Mouse (Mus musculus) heart, embryonic 14.5 days (tissue): ENCODE measurements around the gene Lhfp. TPM values are rescaled to one million over a fixed set of nuclear protein-coding genes. Genes with fewer than 3 reads are reported as not detected.

Source experiments
- ATAC-seq: fragments of 200-750 bp; cut with Nextera tagmentation; 2 replicates; pipeline ENCODE4 v1.8.0; 2017; ENCODE audit warnings: low read depth, moderate TSS enrichment; ENCODE audit not compliant: insufficient number of reproducible peaks, insufficient read depth, low FRiP score
- H3K27ac ChIP-seq, 2 experiments: fragments of 200-500 bp in 1 of 2; fragments of 300-500 bp in 1 of 2; sonication (generic) in 1 of 2; replicated peaks in 1 of 2; 2 replicates each; pipeline ENCODE4 v1.5.1; 2012 to 2014; ENCODE audit warnings: low read depth in 2 of 2, low read length in 2 of 2, control low read depth in 1 of 2, mild to moderate bottlenecking in 1 of 2, mixed read lengths in 1 of 2; ENCODE audit not compliant: control insufficient read depth in 1 of 2, insufficient read depth in 1 of 2
- H3K27me3 ChIP-seq: fragments of 300-500 bp; sonication (generic); 2 replicates; pipeline ENCODE4 v1.6.1; 2014; ENCODE audit warnings: mild to moderate bottlenecking, low read length, control low read depth; ENCODE audit not compliant: control insufficient read depth, insufficient read depth
- H3K36me3 ChIP-seq: fragments of 300-500 bp; sonication (generic); 2 replicates; pipeline ENCODE4 v1.6.1; 2014; ENCODE audit warnings: mild to moderate bottlenecking, control low read depth, low read length, mixed read lengths; ENCODE audit not compliant: control insufficient read depth, insufficient read depth
- H3K4me1 ChIP-seq, 2 experiments: fragments of 200-500 bp in 1 of 2; fragments of 300-500 bp in 1 of 2; sonication (generic) in 1 of 2; 2 replicates each; pipeline ENCODE4 v1.6.1; 2012 to 2014; ENCODE audit warnings: low read length in 2 of 2, control low read depth in 1 of 2, mixed read lengths in 1 of 2; ENCODE audit not compliant: control insufficient read depth in 2 of 2, insufficient read depth in 2 of 2
- H3K4me2 ChIP-seq: fragments of 300-500 bp; sonication (generic); 2 replicates; pipeline ENCODE4 v1.6.1; 2014; ENCODE audit warnings: mild to moderate bottlenecking, low read length
- H3K4me3 ChIP-seq, 2 experiments: fragments of 200-500 bp in 1 of 2; fragments of 300-500 bp in 1 of 2; sonication (generic) in 1 of 2; 2 replicates each; pipeline ENCODE4 v1.5.1; 2012 to 2014; ENCODE audit warnings: low read length in 2 of 2, mild to moderate bottlenecking in 2 of 2, control low read depth in 1 of 2, low read depth in 1 of 2, moderate library complexity in 1 of 2; ENCODE audit not compliant: control insufficient read depth in 1 of 2, insufficient read depth in 1 of 2
- H3K9ac ChIP-seq: fragments of 300-500 bp; sonication (generic); 2 replicates; pipeline ENCODE4 v1.6.1; 2014; ENCODE audit warnings: mild to moderate bottlenecking, low read length
- H3K9me3 ChIP-seq: fragments of 300-500 bp; sonication (generic); 2 replicates; pipeline ENCODE4 v1.6.1; 2016; ENCODE audit warnings: low read length, control low read depth; ENCODE audit not compliant: control insufficient read depth
- WGBS: fragments of 180-500 bp; shearing (Covaris S2); extraction: QIAGEN DNeasy Blood & Tissue Kit; methylation state at CpG from one replicate; pipeline ENCODE4 v1.1.7; 2014; 5-methylcytosine and 5-hydroxymethylcytosine counted together
- polyA plus RNA-seq: library from polyadenylated mRNA; unstranded; fragments of >200 nt; fragmentation: Nextera tagmentation; extraction: Ambion mirVana; gene quantifications from 2 replicates; pipeline ENCODE4 v1.2.1, GENCODE M21; 2014

Lhfp gene
- polyA plus RNA-seq, 1 experiment from 2014 or later, result 93.2 TPM

GRCm38 (mm10) chr3:53074761-53075160 lies 33.4 kb downstream of the Lhfp start:
- no peaks in the 10 kb centered on the region for H3K27me3 ChIP-seq
- peaks cover 8 to 30% of the 10 kb centered on the region in 2 experiments for H3K4me1 ChIP-seq
- no peak overlapping the region for H3K4me3 ChIP-seq
- H3K9me3 ChIP-seq, result no peaks in the 10 kb centered on the region; the same call in 1 of the 2 replicates
- ATAC-seq, result no peak
- no peak overlapping the region for H3K27ac ChIP-seq
- H3K9ac ChIP-seq, result no peak overlapping the region
- no peak overlapping the region for H3K4me2 ChIP-seq
- H3K36me3 ChIP-seq, result no peaks in the 10 kb centered on the region
- 83% methylated on average over 3 of the region's 3 CpGs for WGBS

GRCm38 (mm10) chr3:53080286-53080685 lies 39.0 kb downstream of the Lhfp start:
- H3K4me1 ChIP-seq, result peaks cover 5 to 13% of the 10 kb centered on the region in 2 experiments; a peak in 3 of 4 replicates
- ATAC-seq, result no peak
- H3K27me3 ChIP-seq, result no peaks in the 10 kb centered on the region
- 94% methylated on average over 6 of the region's 6 CpGs for WGBS
- peaks cover 6% of the 10 kb centered on the region; the same call in 1 of the 2 replicates for H3K36me3 ChIP-seq
- no peak overlapping the region for H3K4me3 ChIP-seq
- no peak overlapping the region for H3K27ac ChIP-seq
- H3K4me2 ChIP-seq, result no peak overlapping the region
- no peak overlapping the region for H3K9ac ChIP-seq
- no peaks in the 10 kb centered on the region; the same call in 1 of the 2 replicates for H3K9me3 ChIP-seq

GRCm38 (mm10) chr3:53080710-53081109 lies 39.4 kb downstream of the Lhfp start:
- no peak for ATAC-seq
- 96% methylated on average over 8 of the region's 8 CpGs for WGBS
- Histone ChIP-seq H3K9me3 (no peaks in the 10 kb centered on the region), H3K9ac (no peak overlapping the region), H3K4me1 (peaks cover 5 to 13% of the 10 kb centered on the region in 2 experiments; a peak in 3 of 4 replicates), H3K27me3 (no peaks in the 10 kb centered on the region), H3K4me3 (no peak overlapping the region), H3K4me2 (no peak overlapping the region), H3K27ac (no peak overlapping the region), H3K36me3 (peaks cover 6% of the 10 kb centered on the region; the same call in 1 of the 2 replicates)

GRCm38 (mm10) chr3:53083717-53084116 lies 42.4 kb downstream of the Lhfp start:
- peaks cover 6% of the 10 kb centered on the region; the same call in 1 of the 2 replicates for H3K36me3 ChIP-seq
- peak overlapping the region; percentile 53 to 55; a peak in 2 of 4 replicates for H3K27ac ChIP-seq
- no peak for ATAC-seq
- no peak overlapping the region for H3K4me2 ChIP-seq
- H3K9me3 ChIP-seq, result no peaks in the 10 kb centered on the region
- H3K4me3 ChIP-seq, result no peak overlapping the region
- H3K9ac ChIP-seq, result no peak overlapping the region
- WGBS, result 29% methylated on average over 5 of the region's 5 CpGs
- peaks cover 14 to 36% of the 10 kb centered on the region in 2 experiments for H3K4me1 ChIP-seq
- no peaks in the 10 kb centered on the region for H3K27me3 ChIP-seq

GRCm38 (mm10) chr3:53084806-53085205 lies 43.5 kb downstream of the Lhfp start:
- 93% methylated on average over 8 of the region's 8 CpGs for WGBS
- Histone ChIP-seq H3K4me1 (peaks cover 16 to 40% of the 10 kb centered on the region in 2 experiments), H3K9me3 (no peaks in the 10 kb centered on the region), H3K4me3 (no peak overlapping the region), H3K27me3 (no peaks in the 10 kb centered on the region), H3K36me3 (peaks cover 6% of the 10 kb centered on the region; the same call in 1 of the 2 replicates), H3K4me2 (no peak overlapping the region), H3K27ac (no peak overlapping the region), H3K9ac (no peak overlapping the region)
- no peak for ATAC-seq

- Histone ChIP-seq H3K4me1 (peaks cover 22 to 53% of the 10 kb centered on the region in 2 experiments), H3K4me3 (no peak overlapping the region), H3K27me3 (no peaks in the 10 kb centered on the region), H3K4me2 (peak overlapping the region; percentile 55), H3K36me3 (peaks cover 4% of the 10 kb centered on the region; the same call in 1 of the 2 replicates), H3K9me3 (no peaks in the 10 kb centered on the region), H3K27ac (peak overlapping the region; percentile 44 to 84), H3K9ac (peak overlapping the region; percentile 44; the same call in 1 of the 2 replicates)
- ATAC-seq, result no peak
- WGBS, result 40% methylated on average over 7 of the region's 7 CpGs
These were observed 45.3 kb downstream of the Lhfp start for GRCm38 (mm10) chr3:53086481-53087155.

GRCm38 (mm10) chr3:53087156-53087805 lies 46.0 kb downstream of the Lhfp start:
- Histone ChIP-seq H3K4me1 (peaks cover 22 to 57% of the 10 kb centered on the region in 2 experiments), H3K36me3 (no peaks in the 10 kb centered on the region), H3K27ac (peak overlapping the region; percentile 44 to 84), H3K27me3 (no peaks in the 10 kb centered on the region), H3K4me2 (peak overlapping the region; percentile 55), H3K9ac (peak overlapping the region; percentile 44), H3K9me3 (no peaks in the 10 kb centered on the region), H3K4me3 (no peak overlapping the region)
- 29% methylated on average over 8 of the region's 8 CpGs for WGBS
- no peak for ATAC-seq
